Mouse (Mus musculus): ENCODE data around the gene Cd200r3. TPM values are rescaled to one million over a fixed set of nuclear protein-coding genes. Genes with fewer than 3 reads are reported as not detected.

The Cd200r3 gene
- polyA plus RNA-seq, 1 experiment from 2014 or later = not detected

GRCm38 (mm10) chr16:44994206-44994953 is 50.9 kb downstream of the Cd200r3 start:
- H3K27me3 ChIP-seq (replicated peaks) = no peaks in the 10 kb centered on the region
- H3K4me2 ChIP-seq (replicated peaks) = no peak overlapping the region
- H3K4me1 ChIP-seq = no peaks in the 10 kb centered on the region
- ATAC-seq (ENCODE audit: low FRiP score, low read depth) = no peak
- no peaks in the 10 kb centered on the region for H3K9me3 ChIP-seq
- H3K27ac ChIP-seq = no peak overlapping the region
- H3K36me3 ChIP-seq = no peaks in the 10 kb centered on the region
- 81% methylated on average over 6 of the region's 6 CpGs for WGBS
- H3K9ac ChIP-seq = no peak overlapping the region
- H3K4me3 ChIP-seq = no peak overlapping the region

GRCm38 (mm10) chr16:44995111-44995510 is 51.6 kb downstream of the Cd200r3 start:
- WGBS = 74% methylated on average over 1 of the region's 1 CpGs
- no peak for ATAC-seq (ENCODE audit: low FRiP score, low read depth)
- Histone ChIP-seq H3K9me3 (no peaks in the 10 kb centered on the region), H3K9ac (no peak overlapping the region), H3K36me3 (no peaks in the 10 kb centered on the region), H3K27ac (no peak overlapping the region), H3K4me1 (no peaks in the 10 kb centered on the region), H3K27me3 (replicated peaks) (no peaks in the 10 kb centered on the region), H3K4me3 (no peak overlapping the region), H3K4me2 (replicated peaks) (no peak overlapping the region)

- 89% methylated on average over 1 of the region's 1 CpGs for WGBS
- H3K9me3 ChIP-seq = no peaks in the 10 kb centered on the region
- no peak for ATAC-seq (ENCODE audit: low FRiP score, low read depth)
- no peaks in the 10 kb centered on the region for H3K36me3 ChIP-seq
- no peaks in the 10 kb centered on the region for H3K4me1 ChIP-seq
- H3K27me3 ChIP-seq (replicated peaks) = no peaks in the 10 kb centered on the region
- no peak overlapping the region for H3K9ac ChIP-seq
- H3K4me3 ChIP-seq = no peak overlapping the region
- no peak overlapping the region for H3K4me2 ChIP-seq (replicated peaks)
- H3K27ac ChIP-seq = no peak overlapping the region
These were observed 53.2 kb downstream of the Cd200r3 start for GRCm38 (mm10) chr16:44996701-44997100.

- Histone ChIP-seq H3K27ac (no peak overlapping the region), H3K4me3 (no peak overlapping the region), H3K4me2 (replicated peaks) (no peak overlapping the region), H3K9me3 (no peaks in the 10 kb centered on the region), H3K36me3 (no peaks in the 10 kb centered on the region), H3K27me3 (replicated peaks) (no peaks in the 10 kb centered on the region), H3K9ac (no peak overlapping the region), H3K4me1 (no peaks in the 10 kb centered on the region)
- ATAC-seq (ENCODE audit: low FRiP score, low read depth) = no peak
- WGBS = 75% methylated on average over 3 of the region's 3 CpGs
These were observed 56.1 kb downstream of the Cd200r3 start for GRCm38 (mm10) chr16:44999537-44999936.

- H3K27ac ChIP-seq = no peak overlapping the region
- no peak for ATAC-seq (ENCODE audit: low FRiP score, low read depth)
- H3K27me3 ChIP-seq (replicated peaks) = no peaks in the 10 kb centered on the region
- no peaks in the 10 kb centered on the region for H3K4me1 ChIP-seq
- no peak overlapping the region for H3K4me2 ChIP-seq (replicated peaks)
- no peaks in the 10 kb centered on the region for H3K9me3 ChIP-seq
- H3K9ac ChIP-seq = no peak overlapping the region
- WGBS = 90% methylated on average over 3 of the region's 3 CpGs
- no peak overlapping the region for H3K4me3 ChIP-seq
- H3K36me3 ChIP-seq = no peaks in the 10 kb centered on the region
These were observed 61.0 kb downstream of the Cd200r3 start for GRCm38 (mm10) chr16:45004443-45004842.

- Histone ChIP-seq H3K27me3 (replicated peaks) (no peaks in the 10 kb centered on the region), H3K4me2 (replicated peaks) (no peak overlapping the region), H3K9me3 (no peaks in the 10 kb centered on the region), H3K4me1 (no peaks in the 10 kb centered on the region), H3K27ac (no peak overlapping the region), H3K4me3 (no peak overlapping the region), H3K9ac (no peak overlapping the region), H3K36me3 (no peaks in the 10 kb centered on the region)
- 82% methylated on average over 3 of the region's 3 CpGs for WGBS
- ATAC-seq (ENCODE audit: low FRiP score, low read depth) = no peak
These were observed 61.8 kb downstream of the Cd200r3 start for GRCm38 (mm10) chr16:45005280-45005679.

GRCm38 (mm10) chr16:45006971-45007370 is 63.5 kb downstream of the Cd200r3 start:
- Histone ChIP-seq H3K4me2 (replicated peaks) (no peak overlapping the region), H3K4me3 (no peak overlapping the region), H3K27ac (no peak overlapping the region), H3K36me3 (no peaks in the 10 kb centered on the region), H3K27me3 (replicated peaks) (no peaks in the 10 kb centered on the region), H3K9ac (no peak overlapping the region), H3K9me3 (no peaks in the 10 kb centered on the region), H3K4me1 (no peaks in the 10 kb centered on the region)
- ATAC-seq (ENCODE audit: low FRiP score, low read depth) = no peak
- 68% methylated on average over 2 of the region's 2 CpGs for WGBS

GRCm38 (mm10) chr16:45007807-45008206 is 64.3 kb downstream of the Cd200r3 start:
- Histone ChIP-seq H3K36me3 (no peaks in the 10 kb centered on the region), H3K9ac (no peak overlapping the region), H3K4me1 (no peaks in the 10 kb centered on the region), H3K9me3 (no peaks in the 10 kb centered on the region), H3K27me3 (replicated peaks) (no peaks in the 10 kb centered on the region), H3K4me3 (no peak overlapping the region), H3K4me2 (replicated peaks) (no peak overlapping the region), H3K27ac (no peak overlapping the region)
- WGBS = 78% methylated on average over 4 of the region's 4 CpGs
- ATAC-seq (ENCODE audit: low FRiP score, low read depth) = no peak

GRCm38 (mm10) chr16:45009634-45010033 is 66.2 kb downstream of the Cd200r3 start:
- Histone ChIP-seq H3K4me3 (no peak overlapping the region), H3K9ac (no peak overlapping the region), H3K27ac (no peak overlapping the region), H3K4me2 (replicated peaks) (no peak overlapping the region), H3K9me3 (no peaks in the 10 kb centered on the region), H3K27me3 (replicated peaks) (no peaks in the 10 kb centered on the region), H3K36me3 (no peaks in the 10 kb centered on the region), H3K4me1 (no peaks in the 10 kb centered on the region)
- 72% methylated on average over 5 of the region's 5 CpGs for WGBS
- no peak for ATAC-seq (ENCODE audit: low FRiP score, low read depth)

- no peaks in the 10 kb centered on the region for H3K36me3 ChIP-seq
- H3K27me3 ChIP-seq (replicated peaks) = no peaks in the 10 kb centered on the region
- no peaks in the 10 kb centered on the region for H3K4me1 ChIP-seq
- no peak overlapping the region for H3K4me2 ChIP-seq (replicated peaks)
- H3K9ac ChIP-seq = no peak overlapping the region
- 94% methylated on average over 1 of the region's 1 CpGs for WGBS
- H3K27ac ChIP-seq = no peak overlapping the region
- H3K4me3 ChIP-seq = no peak overlapping the region
- no peaks in the 10 kb centered on the region for H3K9me3 ChIP-seq
- no peak for ATAC-seq (ENCODE audit: low FRiP score, low read depth)
These were observed 72.1 kb downstream of the Cd200r3 start for GRCm38 (mm10) chr16:45015591-45015990.

- no peaks in the 10 kb centered on the region for H3K4me1 ChIP-seq
- no peak overlapping the region for H3K4me3 ChIP-seq
- H3K36me3 ChIP-seq = no peaks in the 10 kb centered on the region
- H3K9ac ChIP-seq = no peak overlapping the region
- no peaks in the 10 kb centered on the region for H3K27me3 ChIP-seq (replicated peaks)
- no peak for ATAC-seq (ENCODE audit: low FRiP score, low read depth)
- no peak overlapping the region for H3K27ac ChIP-seq
- H3K4me2 ChIP-seq (replicated peaks) = no peak overlapping the region
- H3K9me3 ChIP-seq = no peaks in the 10 kb centered on the region
- WGBS = 82% methylated on average over 3 of the region's 3 CpGs
These were observed 73.0 kb downstream of the Cd200r3 start for GRCm38 (mm10) chr16:45016488-45016887.

- Histone ChIP-seq H3K4me2 (replicated peaks) (no peak overlapping the region), H3K36me3 (no peaks in the 10 kb centered on the region), H3K27ac (no peak overlapping the region), H3K4me1 (no peaks in the 10 kb centered on the region), H3K4me3 (no peak overlapping the region), H3K9ac (no peak overlapping the region), H3K9me3 (no peaks in the 10 kb centered on the region), H3K27me3 (replicated peaks) (no peaks in the 10 kb centered on the region)
- no peak for ATAC-seq (ENCODE audit: low FRiP score, low read depth)
- WGBS = 90% methylated on average over 2 of the region's 2 CpGs
These were observed 75.4 kb downstream of the Cd200r3 start for GRCm38 (mm10) chr16:45018868-45019267.

- no peak overlapping the region for H3K4me2 ChIP-seq (replicated peaks)
- ATAC-seq (ENCODE audit: low FRiP score, low read depth) = no peak
- H3K27ac ChIP-seq = no peak overlapping the region
- no peaks in the 10 kb centered on the region for H3K9me3 ChIP-seq
- 78% methylated on average over 1 of the region's 1 CpGs for WGBS
- no peaks in the 10 kb centered on the region for H3K27me3 ChIP-seq (replicated peaks)
- H3K4me1 ChIP-seq = no peaks in the 10 kb centered on the region
- no peaks in the 10 kb centered on the region for H3K36me3 ChIP-seq
- no peak overlapping the region for H3K9ac ChIP-seq
- no peak overlapping the region for H3K4me3 ChIP-seq
These were observed 76.6 kb downstream of the Cd200r3 start for GRCm38 (mm10) chr16:45020055-45020454.
